Mouse (Mus musculus): ENCODE data around the gene Hhat.

- TF ChIP-seq CTCF (IDR thresholded peaks at IDR 0.05) (no peak), EP300 (IDR thresholded peaks at IDR 0.05; ENCODE audit: insufficient read depth, low read depth, low read length) (no peak), POLR2A (IDR thresholded peaks at IDR 0.05; ENCODE audit: insufficient read depth, low read depth, low read length) (no peak)
Observed at GRCm38 (mm10) chr1:192512821-192513220, 258.2 kb downstream of the Hhat start.
